Mouse (Mus musculus): Measurements from ENCODE around the gene Smim5. TPM values are rescaled to one million over a fixed set of nuclear protein-coding genes. Genes with fewer than 3 reads are reported as not detected.

Gene Smim5
- polyA plus RNA-seq, 1 experiment = 49.4 TPM

GRCm38 (mm10) chr11:115906521-115906920, 6.8 kb downstream of the Smim5 start:
- H3K27me3 ChIP-seq (ENCODE audit: control insufficient read depth, insufficient read depth, insufficient read length) = no peaks in the 10 kb centered on the region
- no peaks in the 10 kb centered on the region for H3K79me2 ChIP-seq (ENCODE audit: control insufficient read depth, insufficient read depth)
- TF ChIP-seq E2F4 (IDR thresholded peaks at IDR 0.05; ENCODE audit: insufficient read depth) (no peak), MAX (IDR thresholded peaks at IDR 0.05; ENCODE audit: low read depth) (no peak), TCF3 (IDR thresholded peaks at IDR 0.05; ENCODE audit: insufficient read length, low read depth) (no peak), POLR2AphosphoS2 (IDR thresholded peaks at IDR 0.05; ENCODE audit: insufficient read length, low read depth) (no peak), MYOD1 (IDR thresholded peaks at IDR 0.05; ENCODE audit: control insufficient read depth in 1 of 3, insufficient read length in 2 of 3, low read depth in 2 of 3) (no peak), REST (IDR thresholded peaks at IDR 0.05; ENCODE audit: insufficient read depth, insufficient read length) (no peak), CEBPB (IDR thresholded peaks at IDR 0.05; ENCODE audit: insufficient read depth, poor library complexity, severe bottlenecking) (no peak)
- no peak overlapping the region for H3K4me2 ChIP-seq (ENCODE audit: low read depth)
- H3K4me3 ChIP-seq = no peak overlapping the region
- no peaks in the 10 kb centered on the region for H3K36me3 ChIP-seq (ENCODE audit: control insufficient read depth, insufficient read depth)
- no peak overlapping the region for H3ac ChIP-seq (ENCODE audit: control insufficient read depth, insufficient read length)

GRCm38 (mm10) chr11:115911134-115911561, 11.4 kb downstream of the Smim5 start:
- Histone ChIP-seq H3K4me3 (no peak overlapping the region), H3K27me3 (ENCODE audit: control insufficient read depth, insufficient read depth, insufficient read length) (no peaks in the 10 kb centered on the region), H3K79me2 (ENCODE audit: control insufficient read depth, insufficient read depth) (no peaks in the 10 kb centered on the region), H3K4me2 (ENCODE audit: low read depth) (no peak overlapping the region), H3ac (ENCODE audit: control insufficient read depth, insufficient read length) (no peak overlapping the region), H3K36me3 (ENCODE audit: control insufficient read depth, insufficient read depth) (no peaks in the 10 kb centered on the region)
- no peak for TF ChIP-seq POLR2A (IDR thresholded peaks at IDR 0.05; ENCODE audit: insufficient read length, low read depth)
- TF ChIP-seq USF1 (IDR thresholded peaks at IDR 0.05; ENCODE audit: low read depth) = no peak
- TF ChIP-seq TCF3 (IDR thresholded peaks at IDR 0.05; ENCODE audit: insufficient read length, low read depth) = peak; percentile 97
- peak; percentile 34 for TF ChIP-seq POLR2AphosphoS2 (IDR thresholded peaks at IDR 0.05; ENCODE audit: insufficient read length, low read depth)
- peak; percentile 64; the same call in 1 of the 2 replicates for TF ChIP-seq CEBPB (IDR thresholded peaks at IDR 0.05; ENCODE audit: insufficient read depth, poor library complexity, severe bottlenecking)
- TF ChIP-seq TCF12 (IDR thresholded peaks at IDR 0.05; ENCODE audit: insufficient read depth, poor library complexity, severe bottlenecking) = peak; percentile 98
- peak; percentile 93 to 95 (median 94) for TF ChIP-seq MYOD1 (IDR thresholded peaks at IDR 0.05; ENCODE audit: control insufficient read depth in 1 of 3, insufficient read length in 2 of 3, low read depth in 2 of 3)
- TF ChIP-seq SRF (IDR thresholded peaks at IDR 0.05; ENCODE audit: control insufficient read depth, insufficient read length, low read depth) = no peak
- no peak for TF ChIP-seq E2F4 (IDR thresholded peaks at IDR 0.05; ENCODE audit: insufficient read depth)
- TF ChIP-seq MYOG (IDR thresholded peaks at IDR 0.05; ENCODE audit: control insufficient read depth in 1 of 3, insufficient read depth in 1 of 3, insufficient read length in 2 of 3, low read depth in 2 of 3) = peak; percentile 57 to 100 (median 85)
- no peak for TF ChIP-seq MAX (IDR thresholded peaks at IDR 0.05; ENCODE audit: low read depth)
- TF ChIP-seq REST (IDR thresholded peaks at IDR 0.05; ENCODE audit: insufficient read depth, insufficient read length) = no peak

GRCm38 (mm10) chr11:115911632-115912376, 12.0 kb downstream of the Smim5 start, which contains the start of gene Smim6:
Smim6 (plus strand) TSS chr11:115912017.
- no peaks in the 10 kb centered on the region for H3K36me3 ChIP-seq (ENCODE audit: control insufficient read depth, insufficient read depth)
- no peak within 1 kb of the TSS for H3K4me3 ChIP-seq
- no peaks in the 10 kb centered on the region for H3K27me3 ChIP-seq (ENCODE audit: control insufficient read depth, insufficient read depth, insufficient read length)
- H3ac ChIP-seq (ENCODE audit: control insufficient read depth, insufficient read length) = no peak within 1 kb of the TSS
- H3K4me2 ChIP-seq (ENCODE audit: low read depth) = peak within 1 kb of the TSS; percentile 36
- no peaks in the 10 kb centered on the region for H3K79me2 ChIP-seq (ENCODE audit: control insufficient read depth, insufficient read depth)
- no peak for TF ChIP-seq REST (IDR thresholded peaks at IDR 0.05; ENCODE audit: insufficient read depth, insufficient read length)
- TF ChIP-seq POLR2A (IDR thresholded peaks at IDR 0.05; ENCODE audit: insufficient read length, low read depth) = no peak
- TF ChIP-seq MYOG (IDR thresholded peaks at IDR 0.05; ENCODE audit: control insufficient read depth in 1 of 3, insufficient read depth in 1 of 3, insufficient read length in 2 of 3, low read depth in 2 of 3) = no peak
- TF ChIP-seq E2F4 (IDR thresholded peaks at IDR 0.05; ENCODE audit: insufficient read depth) = no peak
- TF ChIP-seq TCF12 (IDR thresholded peaks at IDR 0.05; ENCODE audit: insufficient read depth, poor library complexity, severe bottlenecking) = no peak
- no peak for TF ChIP-seq USF1 (IDR thresholded peaks at IDR 0.05; ENCODE audit: low read depth)

GRCm38 (mm10) chr11:115916579-115916978, 16.8 kb downstream of the Smim5 start:
- Histone ChIP-seq H3K36me3 (ENCODE audit: control insufficient read depth, insufficient read depth) (peaks cover 3% of the 10 kb centered on the region), H3K79me2 (ENCODE audit: control insufficient read depth, insufficient read depth) (no peaks in the 10 kb centered on the region), H3K4me3 (no peak overlapping the region), H3ac (ENCODE audit: control insufficient read depth, insufficient read length) (no peak overlapping the region), H3K4me2 (ENCODE audit: low read depth) (no peak overlapping the region), H3K27me3 (ENCODE audit: control insufficient read depth, insufficient read depth, insufficient read length) (no peaks in the 10 kb centered on the region)
- TF ChIP-seq E2F4 (IDR thresholded peaks at IDR 0.05; ENCODE audit: insufficient read depth) (no peak), POLR2A (IDR thresholded peaks at IDR 0.05; ENCODE audit: insufficient read length, low read depth) (no peak), MAX (IDR thresholded peaks at IDR 0.05; ENCODE audit: low read depth) (no peak), POLR2AphosphoS2 (IDR thresholded peaks at IDR 0.05; ENCODE audit: insufficient read length, low read depth) (no peak), TCF3 (IDR thresholded peaks at IDR 0.05; ENCODE audit: insufficient read length, low read depth) (no peak), MYOD1 (IDR thresholded peaks at IDR 0.05; ENCODE audit: control insufficient read depth in 1 of 3, insufficient read length in 2 of 3, low read depth in 2 of 3) (no peak), REST (IDR thresholded peaks at IDR 0.05; ENCODE audit: insufficient read depth, insufficient read length) (no peak), USF1 (IDR thresholded peaks at IDR 0.05; ENCODE audit: low read depth) (no peak), SRF (IDR thresholded peaks at IDR 0.05; ENCODE audit: control insufficient read depth, insufficient read length, low read depth) (no peak), MYOG (IDR thresholded peaks at IDR 0.05; ENCODE audit: control insufficient read depth in 1 of 3, insufficient read depth in 1 of 3, insufficient read length in 2 of 3, low read depth in 2 of 3) (no peak), CEBPB (IDR thresholded peaks at IDR 0.05; ENCODE audit: insufficient read depth, poor library complexity, severe bottlenecking) (no peak), TCF12 (IDR thresholded peaks at IDR 0.05; ENCODE audit: insufficient read depth, poor library complexity, severe bottlenecking) (no peak)
